Mouse (Mus musculus) MEL (cell line): ENCODE data around the gene Gm20708. TPM values are rescaled to one million over a fixed set of nuclear protein-coding genes. Genes with fewer than 3 reads are reported as not detected.

Experiments used
- DNase-seq: peaks from one replicate; pipeline ENCODE4 v3.0.0; 2011; ENCODE audit warnings: low read depth, low spot score
- H3K27ac ChIP-seq: 2 replicates; pipeline ENCODE4 v1.5.1; 2012; ENCODE audit warnings: low read depth, mild to moderate bottlenecking, control low read depth, low read length, moderate library complexity; ENCODE audit not compliant: control insufficient read depth
- H3K27me3 ChIP-seq, 2 experiments: fragments of 150-350 bp in 1 of 2; sonication (generic) in 1 of 2; 2 replicates each; pipeline ENCODE4 v1.6.1; 2012; ENCODE audit warnings: low read length in 2 of 2, mild to moderate bottlenecking in 2 of 2, improper control_type of control experiment in 1 of 2, moderate library complexity in 1 of 2; ENCODE audit not compliant: insufficient read depth in 2 of 2, control insufficient read depth in 1 of 2
- H3K36me3 ChIP-seq, 2 experiments: 2 replicates each; pipeline ENCODE4 v1.6.1; 2012 to 2014; ENCODE audit warnings: low read length in 2 of 2, improper control_type of control experiment in 1 of 2, inconsistent platforms in 1 of 2, mild to moderate bottlenecking in 1 of 2; ENCODE audit not compliant: insufficient read depth in 2 of 2, control insufficient read depth in 1 of 2
- H3K4me1 ChIP-seq, 2 experiments: fragments of 150-350 bp in 1 of 2; sonication (generic) in 1 of 2; 2 replicates each; pipeline ENCODE4 v1.6.1; 2012; ENCODE audit warnings: low read length in 2 of 2, improper control_type of control experiment in 1 of 2, mild to moderate bottlenecking in 1 of 2; ENCODE audit not compliant: insufficient read depth in 2 of 2, control insufficient read depth in 1 of 2
- H3K4me3 ChIP-seq, 2 experiments: fragments of 150-350 bp in 1 of 2; sonication (generic) in 1 of 2; 2 replicates each; pipeline ENCODE4 v1.5.1; 2012; ENCODE audit warnings: low read depth in 2 of 2, low read length in 2 of 2, mild to moderate bottlenecking in 2 of 2, moderate library complexity in 2 of 2, control low read depth in 1 of 2, improper control_type of control experiment in 1 of 2; ENCODE audit not compliant: control insufficient read depth in 1 of 2, insufficient read depth in 1 of 2
- H3K79me2 ChIP-seq: 2 replicates; pipeline ENCODE4 v1.6.1; 2012; ENCODE audit warnings: mild to moderate bottlenecking, low read length, moderate library complexity; ENCODE audit not compliant: control insufficient read depth, poor library complexity, insufficient read depth
- H3K9ac ChIP-seq: 2 replicates; pipeline ENCODE4 v1.6.1; 2012; ENCODE audit warnings: low read depth, mild to moderate bottlenecking, control low read depth, low read length, moderate library complexity; ENCODE audit not compliant: control insufficient read depth, poor library complexity, severe bottlenecking
- H3K9me3 ChIP-seq: fragments of 150-350 bp; sonication (generic); replicated peaks from 2 replicates; pipeline ENCODE4 v1.6.1; 2012; ENCODE audit warnings: mild to moderate bottlenecking, low read length, improper control_type of control experiment, moderate library complexity; ENCODE audit not compliant: insufficient read depth
- CHD1 ChIP-seq: IDR thresholded peaks from 2 replicates; pipeline ENCODE4 v1.6.1; 2012; ENCODE audit warnings: low read depth, mild to moderate bottlenecking, inconsistent platforms, low read length, improper control_type of control experiment
- ELF1 ChIP-seq: IDR thresholded peaks from 2 replicates; pipeline ENCODE4 v1.6.1; 2014; ENCODE audit warnings: low read depth, mild to moderate bottlenecking, inconsistent platforms, low read length, improper control_type of control experiment, moderate library complexity
- EP300 ChIP-seq, 2 experiments: IDR thresholded peaks; 2 replicates each; pipeline ENCODE4 v1.6.1; 2011; ENCODE audit warnings: improper control_type of control experiment in 2 of 2, low read length in 2 of 2, low read depth in 1 of 2, mild to moderate bottlenecking in 1 of 2
- ETS1 ChIP-seq: IDR thresholded peaks from 2 replicates; pipeline ENCODE4 v1.6.1; 2012; ENCODE audit warnings: low read depth, mild to moderate bottlenecking, inconsistent platforms, low read length, improper control_type of control experiment, moderate library complexity
- GABPA ChIP-seq: IDR thresholded peaks from 2 replicates; pipeline ENCODE4 v1.6.1; 2012; ENCODE audit warnings: low read depth, mild to moderate bottlenecking, inconsistent platforms, low read length, improper control_type of control experiment, moderate library complexity
- GATA1 ChIP-seq: IDR thresholded peaks from 2 replicates; pipeline ENCODE4 v1.6.1; 2011; ENCODE audit warnings: low read depth, low read length, improper control_type of control experiment
- JUND ChIP-seq: IDR thresholded peaks from 2 replicates; pipeline ENCODE4 v1.6.1; 2011; ENCODE audit warnings: low read depth, mild to moderate bottlenecking, improper control_type of control experiment, low read length
- MXI1 ChIP-seq: IDR thresholded peaks from 2 replicates; pipeline ENCODE4 v1.6.1; 2011; ENCODE audit warnings: mild to moderate bottlenecking, low read depth, low read length, improper control_type of control experiment
- NELFE ChIP-seq: IDR thresholded peaks from 2 replicates; pipeline ENCODE4 v1.6.1; 2011; ENCODE audit warnings: low read depth, low read length, improper control_type of control experiment
- NRF1 ChIP-seq: IDR thresholded peaks from 2 replicates; pipeline ENCODE4 v1.6.1; 2014; ENCODE audit warnings: low read depth, mild to moderate bottlenecking, inconsistent platforms, low read length, improper control_type of control experiment, moderate library complexity; ENCODE audit not compliant: poor library complexity, insufficient read depth, severe bottlenecking
- POLR2A ChIP-seq, 2 experiments: IDR thresholded peaks; 2 replicates each; pipeline ENCODE4 v1.6.1; 2011 to 2012; ENCODE audit warnings: low read length in 2 of 2, mild to moderate bottlenecking in 2 of 2, control low read depth in 1 of 2, improper control_type of control experiment in 1 of 2, low read depth in 1 of 2, moderate library complexity in 1 of 2; ENCODE audit not compliant: control insufficient read depth in 1 of 2, insufficient read depth in 1 of 2, poor library complexity in 1 of 2
- POLR2AphosphoS2 ChIP-seq: IDR thresholded peaks from 2 replicates; pipeline ENCODE4 v1.6.1; 2011; ENCODE audit warnings: low read length, improper control_type of control experiment
- RCOR1 ChIP-seq: IDR thresholded peaks from 2 replicates; pipeline ENCODE4 v1.6.1; 2012; ENCODE audit warnings: low read depth, mild to moderate bottlenecking, inconsistent platforms, low read length, improper control_type of control experiment
- SIN3A ChIP-seq: IDR thresholded peaks from 2 replicates; pipeline ENCODE4 v1.6.1; 2012; ENCODE audit warnings: low read length, improper control_type of control experiment, inconsistent platforms
- SMC3 ChIP-seq: IDR thresholded peaks from 2 replicates; pipeline ENCODE4 v1.6.1; 2011; ENCODE audit warnings: low read depth, low read length, improper control_type of control experiment
- TBP ChIP-seq: IDR thresholded peaks from 2 replicates; pipeline ENCODE4 v1.8.0; 2011; ENCODE audit warnings: low read depth, low read length, improper control_type of control experiment
- USF1 ChIP-seq: IDR thresholded peaks from 2 replicates; pipeline ENCODE4 v1.6.1; 2014; ENCODE audit warnings: low read depth, mild to moderate bottlenecking, inconsistent platforms, low read length, improper control_type of control experiment, moderate library complexity
- USF2 ChIP-seq, 2 experiments: IDR thresholded peaks; 2 replicates each; pipeline ENCODE4 v1.6.1; 2011 to 2012; ENCODE audit warnings: improper control_type of control experiment in 2 of 2, low read length in 2 of 2, borderline replicate concordance in 1 of 2, inconsistent platforms in 1 of 2, low read depth in 1 of 2, mild to moderate bottlenecking in 1 of 2; ENCODE audit not compliant: insufficient read depth in 1 of 2
- ZC3H11A ChIP-seq: IDR thresholded peaks from 2 replicates; pipeline ENCODE4 v1.6.1; 2012; ENCODE audit warnings: low read depth, mild to moderate bottlenecking, inconsistent platforms, low read length, improper control_type of control experiment
- ZKSCAN1 ChIP-seq: IDR thresholded peaks from 2 replicates; pipeline ENCODE4 v1.6.1; 2012; ENCODE audit warnings: low read depth, mild to moderate bottlenecking, inconsistent platforms, low read length, improper control_type of control experiment, moderate library complexity
- polyA plus RNA-seq, 2 experiments: library from polyadenylated mRNA; stranded (reverse) in 1 of 2; unstranded in 1 of 2; fragments of >175 nt in 1 of 2; fragments of >200 nt in 1 of 2; gene quantifications; 2 replicates each; pipeline versions ENCODE4 v1.2.1 to v1.2.4; 2012; ENCODE audit warnings: low replicate concordance in 2 of 2, low read depth in 1 of 2; ENCODE audit not compliant: insufficient read length in 2 of 2, insufficient read depth in 1 of 2, missing spikeins in 1 of 2
- total RNA-seq: library from RNA; depleted of rRNA; stranded (reverse); fragments of 300-350 nt; gene quantifications from 2 replicates; pipeline ENCODE4 v1.2.3, GENCODE M21; 2012

Gene Gm20708
- total and polyA plus RNA-seq, 3 experiments, result 0.70 to 0.85 TPM; not detected in 1

DNA sequence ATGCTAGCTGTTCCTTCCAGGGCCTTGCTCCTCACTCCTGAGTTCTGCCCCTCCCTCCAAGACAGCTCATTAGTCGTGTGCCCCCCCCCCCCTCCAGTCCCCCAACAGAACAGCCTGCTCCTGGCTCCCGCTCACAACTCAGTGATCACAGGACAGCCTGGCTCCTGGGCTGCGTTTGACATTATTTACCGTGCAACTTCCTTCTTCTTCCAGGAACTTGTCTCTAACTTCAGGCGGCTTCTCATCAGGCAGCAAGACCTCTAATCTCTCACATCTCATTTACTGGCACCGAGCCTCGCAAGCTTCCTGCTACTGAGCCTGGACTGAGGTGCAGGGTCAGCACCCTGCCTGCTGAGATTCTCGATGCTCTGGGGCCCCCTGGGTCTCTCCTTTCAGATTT lies 72.3 kb downstream of the Gm20708 start:
- H3K36me3 ChIP-seq, result peaks cover 0 to 6% of the 10 kb centered on the region in 2 experiments; a peak in 2 of 4 replicates
- H3K27ac ChIP-seq, result no peak overlapping the region; the same call in 1 of the 2 replicates
- H3K4me1 ChIP-seq, result peaks cover 4 to 14% of the 10 kb centered on the region in 2 experiments
- peak; percentile 88 for DNase-seq
- H3K27me3 ChIP-seq, result no peaks in the 10 kb centered on the region
- peak overlapping the region; percentile 22 for H3K9ac ChIP-seq
- H3K79me2 ChIP-seq, result no peaks in the 10 kb centered on the region
- TF ChIP-seq ZC3H11A (no peak), ZKSCAN1 (no peak), ELF1 (peak; percentile 52; the same call in 1 of the 2 replicates), USF1 (0 out of 2 replicates have a peak, but pooled peaks have one; percentile 4), SIN3A (peak; percentile 59; the same call in 1 of the 2 replicates), GATA1 (peak; percentile 82), ETS1 (0 out of 2 replicates have a peak, but pooled peaks have one; percentile 45), GABPA (no peak), NRF1 (no peak), RCOR1 (peak; percentile 61; the same call in 1 of the 2 replicates), TBP (no peak), CHD1 (no peak), MXI1 (peak; percentile 85)
- TF ChIP-seq, all 39 proteins: peak for 7
- H3K9me3 ChIP-seq, result no peaks in the 10 kb centered on the region
- no peak overlapping the region for H3K4me3 ChIP-seq

GRCm38 (mm10) chr11:117882208-117882607 lies 72.7 kb downstream of the Gm20708 start:
- no peak overlapping the region for H3K27ac ChIP-seq
- H3K4me1 ChIP-seq, result peaks cover 4 to 14% of the 10 kb centered on the region in 2 experiments
- no peak overlapping the region for H3K4me3 ChIP-seq
- peaks cover 0 to 6% of the 10 kb centered on the region in 2 experiments; a peak in 2 of 4 replicates for H3K36me3 ChIP-seq
- no peak for DNase-seq
- H3K9me3 ChIP-seq, result no peaks in the 10 kb centered on the region
- no peak overlapping the region for H3K9ac ChIP-seq
- no peak for TF ChIP-seq JUND
- TF ChIP-seq EP300 (IDR thresholded peaks at IDR 0.05; ENCODE audit: low read depth in 1 of 2, low read length in 2 of 2), result no peak
- TF ChIP-seq SMC3, result no peak
- no peak for TF ChIP-seq USF2 (IDR thresholded peaks at IDR 0.05; ENCODE audit: borderline replicate concordance in 1 of 2, insufficient read depth in 1 of 2, low read depth in 1 of 2, low read length in 2 of 2)
- TF ChIP-seq TBP, result no peak
- no peak for TF ChIP-seq POLR2A (IDR thresholded peaks at IDR 0.05; ENCODE audit: control insufficient read depth in 1 of 2, insufficient read depth in 1 of 2, low read depth in 1 of 2, low read length in 2 of 2, poor library complexity in 1 of 2)
- no peak for TF ChIP-seq ZKSCAN1
- TF ChIP-seq NELFE, result no peak
- TF ChIP-seq POLR2AphosphoS2, result no peak
- H3K79me2 ChIP-seq, result no peaks in the 10 kb centered on the region
- H3K27me3 ChIP-seq, result no peaks in the 10 kb centered on the region
